Mouse (Mus musculus): ENCODE results near the gene Dleu7. TPM values are rescaled to one million over a fixed set of nuclear protein-coding genes. Genes with fewer than 3 reads are reported as not detected.

Gene Dleu7
- total RNA-seq (2023) = not detected

GRCm38 (mm10) chr14:62292488-62293339 is at the start of gene Dleu7, which contains the start of gene Rnaseh2b:
Dleu7 (minus strand) TSS chr14:62293047.
Rnaseh2b (plus strand) TSS chr14:62292589.

Other genes with a start within 250 kb of the Dleu7 start
- 10 to 100 TPM; 14.9 to 17.3 TPM for gene Rnaseh2b, start 458 bp downstream of the Dleu7 start, total RNA-seq (2023)
- not detected for gene Gucy1b2, start 163.2 kb upstream of the Dleu7 start, total RNA-seq (2023)